Mouse (Mus musculus): ENCODE data around the gene Svs6. TPM values are rescaled to one million over a fixed set of nuclear protein-coding genes. Genes with fewer than 3 reads are reported as not detected.

The Svs6 gene
- polyA plus RNA-seq (2017; shearing (Covaris generic)) = not detected

GRCm38 (mm10) chr2:164316451-164316850, at the start of gene Svs6:
Gene Svs6 (plus strand): TSS chr2:164316751.

GRCm38 (mm10) chr2:164278359-164278758, 38.2 kb upstream of the Svs6 start, which contains the start of gene Svs4:
Gene Svs4 (minus strand): TSS chr2:164278459.

GRCm38 (mm10) chr2:164288968-164289367, 27.6 kb upstream of the Svs6 start, which contains the start of gene Svs3a:
Gene Svs3a (plus strand): TSS chr2:164289268.

GRCm38 (mm10) chr2:164332440-164332839, 15.9 kb downstream of the Svs6 start, which contains the start of gene Svs5:
Gene Svs5 (plus strand): TSS chr2:164332740.

Other genes with a start within 250 kb of the Svs6 start
- 364 TPM for gene Stk4, start 246.4 kb upstream of the Svs6 start, polyA plus RNA-seq (2017; shearing (Covaris generic))
- 133 TPM for gene Tomm34, start 245.6 kb upstream of the Svs6 start, polyA plus RNA-seq (2017; shearing (Covaris generic))
- not detected for gene Kcns1, start 145.6 kb upstream of the Svs6 start, polyA plus RNA-seq (2017; shearing (Covaris generic))
- gene Wfdc5, start 134.0 kb upstream of the Svs6 start, polyA plus RNA-seq (2017; shearing (Covaris generic)) = not detected
- gene Wfdc12, start 126.1 kb upstream of the Svs6 start, polyA plus RNA-seq (2017; shearing (Covaris generic)) = not detected
- gene Wfdc15a, start 116.6 kb upstream of the Svs6 start, polyA plus RNA-seq (2017; shearing (Covaris generic)) = not detected
- gene Wfdc15b, start 95.1 kb upstream of the Svs6 start, polyA plus RNA-seq (2017; shearing (Covaris generic)) = not detected
- not detected for gene Svs2, start 78.3 kb upstream of the Svs6 start, polyA plus RNA-seq (2017; shearing (Covaris generic))
- not detected for gene Svs3b, start 60.1 kb upstream of the Svs6 start, polyA plus RNA-seq (2017; shearing (Covaris generic))
- not detected for gene Svs4, start 38.3 kb upstream of the Svs6 start, polyA plus RNA-seq (2017; shearing (Covaris generic))
- not detected for gene Svs3a, start 27.5 kb upstream of the Svs6 start, polyA plus RNA-seq (2017; shearing (Covaris generic))
- not detected for gene Svs5, start 16.0 kb downstream of the Svs6 start, polyA plus RNA-seq (2017; shearing (Covaris generic))
- gene Slpi, start 72.3 kb downstream of the Svs6 start, polyA plus RNA-seq (2017; shearing (Covaris generic)) = 9.0 TPM
- not detected for gene Rbpjl, start 86.4 kb downstream of the Svs6 start, polyA plus RNA-seq (2017; shearing (Covaris generic))
- not detected for gene Matn4, start 88.4 kb downstream of the Svs6 start, polyA plus RNA-seq (2017; shearing (Covaris generic))
- gene Sdc4, start 127.1 kb downstream of the Svs6 start, polyA plus RNA-seq (2017; shearing (Covaris generic)) = 0.64 TPM
- 81.1 TPM for gene Sys1, start 140.2 kb downstream of the Svs6 start, polyA plus RNA-seq (2017; shearing (Covaris generic))
- gene Gm20458, start 144.2 kb downstream of the Svs6 start, polyA plus RNA-seq (2017; shearing (Covaris generic)) = 6.5 TPM
- gene Trp53tg5, start 157.0 kb downstream of the Svs6 start, polyA plus RNA-seq (2017; shearing (Covaris generic)) = not detected
- 2.6 TPM for gene Dbndd2, start 169.4 kb downstream of the Svs6 start, polyA plus RNA-seq (2017; shearing (Covaris generic))
- gene Pigt, start 180.8 kb downstream of the Svs6 start, polyA plus RNA-seq (2017; shearing (Covaris generic)) = 16.2 TPM
- not detected for gene Wfdc2, start 245.7 kb downstream of the Svs6 start, polyA plus RNA-seq (2017; shearing (Covaris generic))

Data from effector memory CD4-positive, alpha-beta T cell, adult 5 months (primary cell).